Mouse (Mus musculus) heart, embryonic 11.5 days (tissue): ENCODE results near the gene Gm20388. TPM values are rescaled to one million over a fixed set of nuclear protein-coding genes. Genes with fewer than 3 reads are reported as not detected.

Experiments
- ATAC-seq: fragments of 200-750 bp; cut with Nextera tagmentation; replicated peaks from 2 replicates; pipeline ENCODE4 v1.8.0; 2017; ENCODE audit warnings: moderate library complexity; ENCODE audit not compliant: insufficient number of reproducible peaks, low FRiP score, low TSS enrichment
- H3K27ac ChIP-seq: fragments of 300-500 bp; sonication (generic); 2 replicates; pipeline ENCODE4 v1.5.1; 2014; ENCODE audit warnings: mild to moderate bottlenecking, low read depth, low read length
- H3K27me3 ChIP-seq: fragments of 300-500 bp; sonication (generic); 2 replicates; pipeline ENCODE4 v1.6.1; 2014; ENCODE audit warnings: mild to moderate bottlenecking, low read length, mixed read lengths; ENCODE audit not compliant: control insufficient read depth, insufficient read depth
- H3K36me3 ChIP-seq: fragments of 300-500 bp; sonication (generic); 2 replicates; pipeline ENCODE4 v1.6.1; 2014; ENCODE audit warnings: mild to moderate bottlenecking, low read length, moderate library complexity, mixed read lengths; ENCODE audit not compliant: control insufficient read depth, insufficient read depth
- H3K4me1 ChIP-seq: fragments of 300-500 bp; sonication (generic); 2 replicates; pipeline ENCODE4 v1.6.1; 2014; ENCODE audit warnings: low read length; ENCODE audit not compliant: control insufficient read depth, insufficient read depth
- H3K4me2 ChIP-seq: fragments of 300-500 bp; sonication (generic); 2 replicates; pipeline ENCODE4 v1.6.1; 2014; ENCODE audit warnings: mild to moderate bottlenecking, moderate library complexity
- H3K4me3 ChIP-seq: fragments of 300-500 bp; sonication (generic); 2 replicates; pipeline ENCODE4 v1.5.1; 2014; ENCODE audit warnings: low read depth, low read length
- H3K9ac ChIP-seq: fragments of 300-500 bp; sonication (generic); 2 replicates; pipeline ENCODE4 v1.6.1; 2014; ENCODE audit warnings: mild to moderate bottlenecking, low read depth, low read length, moderate library complexity
- H3K9me3 ChIP-seq: fragments of 300-500 bp; sonication (generic); replicated peaks from 2 replicates; pipeline ENCODE4 v1.6.1; 2016; ENCODE audit warnings: low read length; ENCODE audit not compliant: control insufficient read depth
- WGBS: fragments of 180-500 bp; shearing (Covaris S2); extraction: QIAGEN DNeasy Blood & Tissue Kit; methylation state at CpG from one replicate; pipeline ENCODE4 v1.1.7; 2014; ENCODE audit not compliant: insufficient replicate concordance; 5-methylcytosine and 5-hydroxymethylcytosine counted together
- polyA plus RNA-seq: library from polyadenylated mRNA; unstranded; fragments of >200 nt; fragmentation: Nextera tagmentation; extraction: Ambion mirVana; gene quantifications from 2 replicates; pipeline ENCODE4 v1.2.1, GENCODE M21; 2014

Gene Gm20388
- polyA plus RNA-seq, 1 experiment from 2014 or later: 6.4 TPM

GRCm38 (mm10) chr8:121117906-121118305 is 1207.3 kb downstream of the Gm20388 start:
- Histone ChIP-seq H3K4me2 (peak overlapping the region; percentile 91), H3K4me1 (peaks cover 13% of the 10 kb centered on the region), H3K9me3 (no peaks in the 10 kb centered on the region), H3K27ac (peak overlapping the region; percentile 97), H3K9ac (peak overlapping the region; percentile 86), H3K36me3 (no peaks in the 10 kb centered on the region), H3K4me3 (peak overlapping the region; percentile 75), H3K27me3 (peaks cover 81% of the 10 kb centered on the region)
- no peak for ATAC-seq
- under 1% methylated on average over 28 of the region's 28 CpGs for WGBS

- H3K27ac ChIP-seq: peak overlapping the region; percentile 97
- ATAC-seq: no peak
- H3K9me3 ChIP-seq: no peaks in the 10 kb centered on the region
- 3% methylated on average over 18 of the region's 18 CpGs for WGBS
- peak overlapping the region; percentile 75 for H3K4me3 ChIP-seq
- peaks cover 81% of the 10 kb centered on the region for H3K27me3 ChIP-seq
- peaks cover 9% of the 10 kb centered on the region for H3K4me1 ChIP-seq
- H3K9ac ChIP-seq: peak overlapping the region; percentile 86
- peak overlapping the region; percentile 91 for H3K4me2 ChIP-seq
- no peaks in the 10 kb centered on the region for H3K36me3 ChIP-seq
Measured at GRCm38 (mm10) chr8:121118634-121119420, 1208.2 kb downstream of the Gm20388 start.

- Histone ChIP-seq H3K4me1 (peaks cover 14% of the 10 kb centered on the region), H3K27me3 (peaks cover 81% of the 10 kb centered on the region), H3K36me3 (no peaks in the 10 kb centered on the region), H3K4me3 (peak overlapping the region; percentile 75), H3K27ac (peak overlapping the region; percentile 97), H3K9ac (peak overlapping the region; percentile 86), H3K4me2 (peak overlapping the region; percentile 91), H3K9me3 (no peaks in the 10 kb centered on the region)
- no peak for ATAC-seq
- WGBS: 15% methylated on average over 12 of the region's 12 CpGs
Measured at GRCm38 (mm10) chr8:121119635-121120455, 1209.2 kb downstream of the Gm20388 start.

- peaks cover 77% of the 10 kb centered on the region for H3K27me3 ChIP-seq
- WGBS: 16% methylated on average over 17 of the region's 17 CpGs
- H3K9me3 ChIP-seq: no peaks in the 10 kb centered on the region
- H3K4me3 ChIP-seq: peak overlapping the region; percentile 75
- peak overlapping the region; percentile 41; the same call in 1 of the 2 replicates for H3K27ac ChIP-seq
- H3K4me1 ChIP-seq: peaks cover 20% of the 10 kb centered on the region
- no peaks in the 10 kb centered on the region for H3K36me3 ChIP-seq
- peak overlapping the region; percentile 86 for H3K9ac ChIP-seq
- ATAC-seq: no peak
- peak overlapping the region; percentile 91 for H3K4me2 ChIP-seq
Measured at GRCm38 (mm10) chr8:121120456-121121419, 1210.1 kb downstream of the Gm20388 start.

- peak overlapping the region; percentile 91 for H3K4me2 ChIP-seq
- H3K9me3 ChIP-seq: no peaks in the 10 kb centered on the region
- 0 out of 2 replicates have a peak overlapping the region, but pooled peaks have one; percentile 75 for H3K4me3 ChIP-seq
- H3K36me3 ChIP-seq: no peaks in the 10 kb centered on the region
- 39% methylated on average over 8 of the region's 8 CpGs for WGBS
- H3K27ac ChIP-seq: peak overlapping the region; percentile 10; the same call in 1 of the 2 replicates
- H3K4me1 ChIP-seq: peaks cover 26% of the 10 kb centered on the region
- H3K9ac ChIP-seq: no peak overlapping the region
- H3K27me3 ChIP-seq: peaks cover 78% of the 10 kb centered on the region
- no peak for ATAC-seq
Measured at GRCm38 (mm10) chr8:121121704-121122103, 1211.1 kb downstream of the Gm20388 start.

GRCm38 (mm10) chr8:121122368-121122767 is 1211.7 kb downstream of the Gm20388 start:
- no peak for ATAC-seq
- Histone ChIP-seq H3K4me1 (peaks cover 25% of the 10 kb centered on the region), H3K9ac (no peak overlapping the region), H3K27me3 (peaks cover 77% of the 10 kb centered on the region), H3K27ac (no peak overlapping the region), H3K9me3 (no peaks in the 10 kb centered on the region), H3K4me2 (peak overlapping the region; percentile 21; the same call in 1 of the 2 replicates), H3K36me3 (no peaks in the 10 kb centered on the region), H3K4me3 (no peak overlapping the region)
- WGBS: 21% methylated on average over 7 of the region's 7 CpGs

GRCm38 (mm10) chr8:121123113-121123512 is 1212.5 kb downstream of the Gm20388 start:
- Histone ChIP-seq H3K27ac (no peak overlapping the region), H3K9me3 (no peaks in the 10 kb centered on the region), H3K36me3 (no peaks in the 10 kb centered on the region), H3K9ac (no peak overlapping the region), H3K27me3 (peaks cover 75% of the 10 kb centered on the region), H3K4me1 (peaks cover 27% of the 10 kb centered on the region), H3K4me3 (no peak overlapping the region), H3K4me2 (no peak overlapping the region)
- ATAC-seq: no peak
- WGBS: 78% methylated on average over 2 of the region's 2 CpGs
